Mouse (Mus musculus) liver, embryonic 14.5 days (tissue): ENCODE measurements around the gene Itgb1. TPM values are rescaled to one million over a fixed set of nuclear protein-coding genes. Genes with fewer than 3 reads are reported as not detected.

Experiments used
- ATAC-seq: fragments of 200-750 bp; cut with Nextera tagmentation; 2 replicates; pipeline ENCODE4 v1.8.0; 2017; ENCODE audit warnings: moderate number of reproducible peaks, mild to moderate bottlenecking, moderate library complexity; ENCODE audit not compliant: insufficient read depth
- DNase-seq, 3 experiments: peaks; one replicate each; pipeline ENCODE4 v3.0.0-alpha.2; 2012 to 2013; ENCODE audit warnings: low read depth in 3 of 3, low spot score in 3 of 3
- H3K27ac ChIP-seq: fragments of 300-500 bp; sonication (generic); 2 replicates; pipeline ENCODE4 v1.5.1; 2014; ENCODE audit warnings: moderate library complexity, mild to moderate bottlenecking, control low read depth, inconsistent platforms
- H3K27me3 ChIP-seq: fragments of 300-500 bp; sonication (generic); 2 replicates; pipeline ENCODE4 v1.6.1; 2014; ENCODE audit warnings: mild to moderate bottlenecking, low read length, moderate library complexity; ENCODE audit not compliant: control insufficient read depth, insufficient read depth
- H3K36me3 ChIP-seq: fragments of 300-500 bp; sonication (generic); replicated peaks from 2 replicates; pipeline ENCODE4 v1.6.1; 2014; ENCODE audit warnings: low read depth; ENCODE audit not compliant: control insufficient read depth, insufficient read depth
- H3K4me1 ChIP-seq, 2 experiments: fragments of 200-500 bp in 1 of 2; fragments of 300-500 bp in 1 of 2; sonication (generic) in 1 of 2; replicated peaks; 2 replicates each; pipeline ENCODE4 v1.6.1; 2012 to 2014; ENCODE audit warnings: antibody characterized with exemption in 1 of 2, inconsistent platforms in 1 of 2, low read length in 1 of 2; ENCODE audit not compliant: control insufficient read depth in 2 of 2, insufficient read depth in 2 of 2
- H3K4me2 ChIP-seq: fragments of 300-500 bp; sonication (generic); 2 replicates; pipeline ENCODE4 v1.6.1; 2014; ENCODE audit warnings: low read depth, mild to moderate bottlenecking, control low read depth, moderate library complexity
- H3K4me3 ChIP-seq, 2 experiments: fragments of 200-500 bp in 1 of 2; fragments of 300-500 bp in 1 of 2; sonication (generic) in 1 of 2; 2 replicates each; pipeline ENCODE4 v1.5.1; 2012 to 2014; ENCODE audit warnings: low read depth in 2 of 2, low read length in 2 of 2, mild to moderate bottlenecking in 2 of 2, control low read depth in 1 of 2, inconsistent platforms in 1 of 2, moderate library complexity in 1 of 2; ENCODE audit not compliant: insufficient read depth in 1 of 2
- H3K9ac ChIP-seq: fragments of 300-500 bp; sonication (generic); replicated peaks from 2 replicates; pipeline ENCODE4 v1.6.1; 2014; ENCODE audit warnings: mild to moderate bottlenecking, control low read depth, moderate library complexity
- H3K9me3 ChIP-seq: fragments of 300-500 bp; sonication (generic); 2 replicates; pipeline ENCODE4 v1.6.1; 2016; ENCODE audit warnings: low read length, mixed read lengths; ENCODE audit not compliant: control insufficient read depth
- CTCF ChIP-seq: IDR thresholded peaks from 2 replicates; pipeline ENCODE4 v1.5.1; 2016; ENCODE audit warnings: antibody characterized with exemption, low read depth, control low read depth
- EP300 ChIP-seq: IDR thresholded peaks from 2 replicates; pipeline ENCODE4 v1.6.1; 2016; ENCODE audit warnings: antibody characterized with exemption, low read depth
- whole genome bisulfite sequencing: fragments of 180-500 bp; shearing (Covaris S2); extraction: QIAGEN DNeasy Blood & Tissue Kit; methylation state at CpG from one replicate; pipeline ENCODE4 v1.1.7; 2014; ENCODE audit not compliant: insufficient replicate concordance; 5-methylcytosine and 5-hydroxymethylcytosine counted together
- polyA plus RNA-seq, 2 experiments: library from polyadenylated mRNA; depleted of rRNA in 1 of 2; stranded (reverse) in 1 of 2; unstranded in 1 of 2; fragments of >200 nt; fragmentation: Nextera tagmentation in 1 of 2; extraction: Ambion mirVana in 1 of 2; gene quantifications; 2 replicates each; pipeline versions ENCODE4 v1.2.1 to v1.2.3; 2012 to 2014

The Itgb1 gene
- polyA plus RNA-seq, 2 experiments: 42.4 to 74.1 TPM

DNA sequence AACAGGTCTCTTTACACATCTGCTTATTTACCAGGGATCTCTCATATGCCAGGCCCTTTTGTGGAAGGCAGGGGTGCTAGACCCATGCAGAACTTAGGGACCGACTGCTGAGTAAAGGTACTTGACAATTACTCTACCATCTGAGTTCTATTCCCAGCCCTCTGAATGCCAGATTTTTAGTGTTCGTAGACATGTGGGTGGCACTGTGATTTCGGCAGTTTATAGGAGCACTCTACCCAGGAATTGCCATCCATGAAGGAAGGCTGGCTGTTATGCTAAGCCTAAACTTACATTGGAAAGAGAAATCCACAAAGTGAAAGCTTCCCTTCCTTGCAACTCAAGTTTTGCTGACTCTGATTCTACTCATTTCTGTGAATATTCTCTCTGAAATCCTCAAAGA, 50.2 kb downstream of the Itgb1 start:
- no peak overlapping the region for H3K27ac ChIP-seq
- TF ChIP-seq CTCF: no peak
- TF ChIP-seq EP300: no peak
- H3K36me3 ChIP-seq: peaks cover 29% of the 10 kb centered on the region
- no peak overlapping the region for H3K4me2 ChIP-seq
- H3K4me3 ChIP-seq: no peak overlapping the region
- DNase-seq (no peak), ATAC-seq (no peak)
- 75% methylated on average over 3 of the region's 3 CpGs for WGBS
- no peaks in the 10 kb centered on the region for H3K9me3 ChIP-seq
- no peaks in the 10 kb centered on the region for H3K4me1 ChIP-seq
- H3K27me3 ChIP-seq: no peaks in the 10 kb centered on the region
- no peak overlapping the region for H3K9ac ChIP-seq

Other genes with a start within 250 kb of the Itgb1 start
- not detected in 2 replicates for gene Gm3952, start 113.0 kb downstream of the Itgb1 start, polyA plus RNA-seq (2012; rRNA removed)
- gene Gm3952, start 113.0 kb downstream of the Itgb1 start, polyA plus RNA-seq (2014; fragmentation: Nextera tagmentation; extraction: Ambion mirVana): not detected in 2 replicates